12 mouse cellular contexts compared by ENCODE assay signal in genomic region chr2:39129526-39130326, GRCm38 (mm10).
DNase-seq lines count a peak whose midpoint lies in the region; ATAC-seq lines count a peak whose summit lies in the region.
"Had no signal": no experiment of that assay in that cellular context is flagged by ENCODE, and none has a peak within 500 bp of the region (broad histone marks: within the 10 kb centered on the region; RNA-seq: fewer than 3 reads in every experiment).

No protein-coding gene starts in this region.

- H3K27me3 ChIP-seq in forebrain, embryonic 14.5 days (replicated peaks; ENCODE audit: control insufficient read depth, insufficient read depth, low read length), result no peaks in the 10 kb centered on the region
- no peaks in the 10 kb centered on the region for H3K27me3 ChIP-seq in forebrain, embryonic 12.5 days
- H3K27me3 ChIP-seq in neural tube, embryonic 15.5 days (replicated peaks), result no peaks in the 10 kb centered on the region
- H3K27me3 ChIP-seq: midbrain, embryonic 12.5 days had no signal

- ATAC-seq in forebrain, embryonic 14.5 days, result no peak
- no peak for ATAC-seq in forebrain, embryonic 12.5 days (ENCODE audit: low FRiP score)
- ATAC-seq in neural tube, embryonic 15.5 days (ENCODE audit: low FRiP score), result peak; percentile 58; the same call in 1 of the 2 replicates

- no peaks in the 10 kb centered on the region for H3K9me3 ChIP-seq in forebrain, embryonic 14.5 days (replicated peaks; ENCODE audit: control insufficient read depth, low read length)
- no peaks in the 10 kb centered on the region for H3K9me3 ChIP-seq in forebrain, embryonic 12.5 days
- no peaks in the 10 kb centered on the region for H3K9me3 ChIP-seq in neural tube, embryonic 15.5 days (replicated peaks)
- H3K9me3 ChIP-seq: midbrain, embryonic 12.5 days had no signal

- H3K36me3 ChIP-seq in forebrain, embryonic 14.5 days (ENCODE audit: control insufficient read depth, insufficient read depth, low read length), result peaks cover 7% of the 10 kb centered on the region; the same call in 1 of the 2 replicates
- H3K36me3 ChIP-seq in forebrain, embryonic 12.5 days (replicated peaks), result peaks cover under 1% of the 10 kb centered on the region; the same call in 1 of the 2 replicates
- 0 out of 2 replicates have a peak, but pooled peaks cover 2% of the 10 kb centered on the region for H3K36me3 ChIP-seq in neural tube, embryonic 15.5 days

- H3K4me1 ChIP-seq in forebrain, embryonic 14.5 days (ENCODE audit: control insufficient read depth, insufficient read depth, low read length), result 0 out of 2 replicates have a peak, but pooled peaks cover 2% of the 10 kb centered on the region
- peaks cover 2% of the 10 kb centered on the region; the same call in 1 of the 2 replicates for H3K4me1 ChIP-seq in forebrain, embryonic 12.5 days
- 0 out of 2 replicates have a peak, but pooled peaks cover 3% of the 10 kb centered on the region for H3K4me1 ChIP-seq in neural tube, embryonic 15.5 days
- H3K4me1 ChIP-seq: midbrain, embryonic 12.5 days had no signal

- no peak overlapping the region for H3K9ac ChIP-seq in forebrain, embryonic 14.5 days (ENCODE audit: low read length)
- H3K9ac ChIP-seq in forebrain, embryonic 12.5 days, result no peak overlapping the region
- H3K9ac ChIP-seq in neural tube, embryonic 15.5 days (replicated peaks), result no peak overlapping the region
- H3K9ac ChIP-seq: midbrain, embryonic 12.5 days had no signal

- WGBS in forebrain, embryonic 14.5 days, result 67% methylated on average over 3 of the region's 3 CpGs
- WGBS in forebrain, embryonic 12.5 days, result 72% methylated on average over 3 of the region's 3 CpGs
- WGBS in neural tube, embryonic 15.5 days, result 76% methylated on average over 3 of the region's 3 CpGs

- H3K4me2 ChIP-seq in forebrain, embryonic 14.5 days (ENCODE audit: low read length), result no peak overlapping the region
- no peak overlapping the region for H3K4me2 ChIP-seq in forebrain, embryonic 12.5 days
- H3K4me2 ChIP-seq in neural tube, embryonic 15.5 days, result no peak overlapping the region
- H3K4me2 ChIP-seq: midbrain, embryonic 12.5 days had no signal

- peak; percentile 71 for DNase-seq in forebrain, embryonic 14.5 days (ENCODE audit: low spot score)
- no peak for DNase-seq in neural tube, embryonic 10.5 days (ENCODE audit: extremely low spot score, low spot score)
- DNase-seq in liver, result peak; percentile 39
- DNase-seq in right cerebral cortex, postnatal 25 days, result peak; percentile 27
- no peak for DNase-seq in kidney, adult 11 months
- no peak for DNase-seq in lung, postnatal 10 days
- DNase-seq: adrenal gland, postnatal 14 days; cerebellum, adult 9-11 months; kidney, postnatal 36 days had no signal

- no peak overlapping the region for H3K27ac ChIP-seq in forebrain, embryonic 14.5 days (ENCODE audit: low read depth, low read length)
- no peak overlapping the region for H3K27ac ChIP-seq in forebrain, embryonic 12.5 days
- no peak overlapping the region for H3K27ac ChIP-seq in neural tube, embryonic 15.5 days (replicated peaks)
- H3K27ac ChIP-seq: midbrain, embryonic 12.5 days had no signal

- H3K4me3 ChIP-seq in forebrain, embryonic 14.5 days (ENCODE audit: low read depth, low read length), result no peak overlapping the region
- H3K4me3 ChIP-seq in forebrain, embryonic 12.5 days (replicated peaks), result no peak overlapping the region
- H3K4me3 ChIP-seq in neural tube, embryonic 15.5 days (replicated peaks), result no peak overlapping the region
- H3K4me3 ChIP-seq: midbrain, embryonic 12.5 days had no signal

Comparison
In these comparisons a context has a peak if more than half of its experiments do, and no peak if none do; other contexts are left out.
1. DNase-seq: peak in forebrain, embryonic 14.5 days (single experiment), liver (single experiment) and right cerebral cortex, postnatal 25 days (single experiment); none in neural tube, embryonic 10.5 days (single experiment), kidney, adult 11 months (single experiment) and lung, postnatal 10 days (single experiment).